Mouse (Mus musculus) C2C12 (cell line): ENCODE data around the gene Slc35a5.

Experiments
- CEBPB ChIP-seq: IDR thresholded peaks from one replicate; pipeline ENCODE4 v1.6.1; 2011; ENCODE audit warnings: low read depth, mild to moderate bottlenecking, control low read depth, moderate library complexity
- CTCF ChIP-seq: IDR thresholded peaks from one replicate; pipeline ENCODE4 v1.5.1; 2011; ENCODE audit not compliant: control insufficient read depth, insufficient read depth, insufficient read length
- MAX ChIP-seq: IDR thresholded peaks from one replicate; pipeline ENCODE4 v1.6.1; 2011; ENCODE audit warnings: mild to moderate bottlenecking, control low read depth
- MYOG ChIP-seq: IDR thresholded peaks from one replicate; pipeline ENCODE4 v1.6.1; 2011; ENCODE audit not compliant: control insufficient read depth, insufficient read length; ENCODE audit errors: extremely low read depth
- USF1 ChIP-seq: IDR thresholded peaks from one replicate; pipeline ENCODE4 v1.6.1; 2011; ENCODE audit warnings: low read depth, mild to moderate bottlenecking, control low read depth, moderate library complexity

- no peak for TF ChIP-seq CTCF
- no peak for TF ChIP-seq CEBPB
- TF ChIP-seq MYOG: no peak
- TF ChIP-seq USF1: no peak
- no peak for TF ChIP-seq MAX
Measured at GRCm38 (mm10) chr16:45120844-45121425, 37.6 kb downstream of the Slc35a5 start.
